Mouse (Mus musculus) kidney, embryonic 14.5 days (tissue): ENCODE results near the gene Npas2. TPM values are rescaled to one million over a fixed set of nuclear protein-coding genes. Genes with fewer than 3 reads are reported as not detected.

Experiments
- ATAC-seq: fragments of 200-750 bp; cut with Nextera tagmentation; 2 replicates; pipeline ENCODE4 v1.8.0; 2017; ENCODE audit warnings: moderate number of reproducible peaks, mild to moderate bottlenecking, moderate TSS enrichment, moderate library complexity; ENCODE audit not compliant: low FRiP score, low TSS enrichment
- H3K27ac ChIP-seq: fragments of 300-500 bp; sonication (generic); 2 replicates; pipeline ENCODE4 v1.5.1; 2014; ENCODE audit warnings: low read depth, mild to moderate bottlenecking, low read length, moderate library complexity, mixed read lengths
- H3K27me3 ChIP-seq: fragments of 300-500 bp; sonication (generic); 2 replicates; pipeline ENCODE4 v1.6.1; 2014; ENCODE audit warnings: mild to moderate bottlenecking, low read length; ENCODE audit not compliant: control insufficient read depth, insufficient read depth
- H3K36me3 ChIP-seq: fragments of 300-500 bp; sonication (generic); 2 replicates; pipeline ENCODE4 v1.6.1; 2014; ENCODE audit warnings: low read length, mixed read lengths; ENCODE audit not compliant: control insufficient read depth, insufficient read depth
- H3K4me1 ChIP-seq: fragments of 300-500 bp; sonication (generic); 2 replicates; pipeline ENCODE4 v1.6.1; 2014; ENCODE audit warnings: low read length, mixed read lengths; ENCODE audit not compliant: control insufficient read depth, insufficient read depth
- H3K4me2 ChIP-seq: fragments of 300-500 bp; sonication (generic); replicated peaks from 2 replicates; pipeline ENCODE4 v1.6.1; 2014; ENCODE audit warnings: low read depth, mild to moderate bottlenecking, low read length
- H3K4me3 ChIP-seq: fragments of 300-500 bp; sonication (generic); 2 replicates; pipeline ENCODE4 v1.5.1; 2014; ENCODE audit warnings: mild to moderate bottlenecking, low read length
- H3K9ac ChIP-seq: fragments of 300-500 bp; sonication (generic); 2 replicates; pipeline ENCODE4 v1.6.1; 2014; ENCODE audit warnings: low read depth, mild to moderate bottlenecking, low read length, moderate library complexity
- H3K9me3 ChIP-seq: fragments of 300-500 bp; sonication (generic); 2 replicates; pipeline ENCODE4 v1.6.1; 2016; ENCODE audit warnings: low read length; ENCODE audit not compliant: control insufficient read depth
- WGBS: fragments of 180-500 bp; shearing (Covaris S2); extraction: QIAGEN DNeasy Blood & Tissue Kit; methylation state at CpG from one replicate; pipeline ENCODE4 v1.1.7; 2014; 5-methylcytosine and 5-hydroxymethylcytosine counted together
- polyA plus RNA-seq: library from polyadenylated mRNA; unstranded; fragments of >200 nt; fragmentation: Nextera tagmentation; extraction: Ambion mirVana; gene quantifications from 2 replicates; pipeline ENCODE4 v1.2.1, GENCODE M21; 2014

The Npas2 gene
- polyA plus RNA-seq, 1 experiment from 2014 or later: 0.70 TPM

DNA sequence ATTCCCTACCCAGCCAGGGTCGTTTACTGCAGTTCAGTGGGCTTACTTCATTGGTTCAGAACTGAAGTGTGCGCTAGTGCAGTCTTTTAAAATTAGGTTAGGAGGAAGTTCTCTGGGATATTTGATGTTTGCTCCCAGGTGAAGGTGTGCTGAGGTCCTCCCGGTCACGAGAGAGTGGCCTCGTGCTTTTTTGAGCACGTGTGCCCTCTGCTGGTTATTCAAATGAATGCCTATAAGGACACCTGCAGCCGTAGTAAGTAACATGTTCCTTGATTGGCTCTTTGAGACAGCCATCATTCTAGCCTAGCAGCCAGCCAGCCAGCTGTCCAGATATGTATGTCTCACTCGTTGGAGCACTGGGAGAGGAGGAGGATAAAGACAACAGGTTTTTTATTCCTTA, 147.1 kb downstream of the Npas2 start:
- H3K36me3 ChIP-seq: no peaks in the 10 kb centered on the region

DNA sequence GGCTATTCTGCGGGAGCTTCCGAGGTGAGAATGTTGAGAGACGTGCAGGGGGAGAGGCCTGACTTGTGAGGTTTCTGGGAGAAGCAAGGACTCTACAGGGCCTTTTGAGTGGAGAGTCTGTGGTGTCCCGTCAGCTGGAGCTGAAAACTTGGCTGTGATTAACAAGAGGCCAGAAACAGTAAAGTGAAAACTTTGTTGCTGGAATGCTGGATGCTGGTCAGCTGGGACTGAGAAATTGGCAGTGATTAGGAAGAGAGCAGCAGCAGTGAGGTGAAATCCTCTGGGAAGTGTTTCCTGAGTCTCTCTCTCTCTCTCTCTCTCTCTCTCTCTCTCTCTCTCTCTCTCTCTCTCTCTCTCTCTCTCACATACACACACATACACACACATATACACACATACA, 148.3 kb downstream of the Npas2 start:
- Histone ChIP-seq H3K27me3 (no peaks in the 10 kb centered on the region; the same call in 1 of the 2 replicates), H3K9ac (no peak overlapping the region), H3K36me3 (no peaks in the 10 kb centered on the region), H3K4me2 (no peak overlapping the region), H3K4me1 (no peaks in the 10 kb centered on the region), H3K9me3 (no peaks in the 10 kb centered on the region), H3K27ac (no peak overlapping the region), H3K4me3 (no peak overlapping the region)
- no peak for ATAC-seq
- 79% methylated on average over 4 of the region's 4 CpGs for WGBS

More for the DNA sequence above, 147.1 kb downstream of the Npas2 start:
- Histone ChIP-seq H3K4me1 (no peaks in the 10 kb centered on the region), H3K27me3 (no peaks in the 10 kb centered on the region; the same call in 1 of the 2 replicates), H3K4me3 (no peak overlapping the region), H3K27ac (no peak overlapping the region), H3K4me2 (no peak overlapping the region), H3K9me3 (no peaks in the 10 kb centered on the region), H3K9ac (no peak overlapping the region)
- 14% methylated on average over 8 of the region's 8 CpGs for WGBS
- 0 out of 2 replicates have a peak, but pooled peaks have one; percentile 55 for ATAC-seq

DNA sequence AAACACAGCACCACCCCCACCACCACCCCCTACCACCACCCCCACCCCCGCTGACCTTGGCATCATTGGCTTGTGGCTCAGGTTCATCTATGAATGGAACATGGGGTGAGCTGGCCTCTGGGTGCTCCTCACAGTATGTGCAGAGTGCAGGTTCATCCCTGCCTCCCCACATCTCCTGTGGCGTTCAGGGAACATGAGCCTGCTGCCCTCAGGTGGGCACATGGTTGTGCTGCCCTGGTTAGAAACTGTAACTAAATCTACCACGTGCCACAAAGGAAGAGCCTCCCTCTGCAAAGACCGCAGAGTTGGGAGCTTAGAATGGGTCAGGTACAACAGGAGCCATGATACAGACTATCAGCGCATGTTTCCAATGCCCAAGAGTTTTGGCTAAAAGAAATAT, 149.7 kb downstream of the Npas2 start:
- H3K4me1 ChIP-seq: no peaks in the 10 kb centered on the region
- H3K4me3 ChIP-seq: no peak overlapping the region
- H3K9me3 ChIP-seq: no peaks in the 10 kb centered on the region
- H3K27ac ChIP-seq: no peak overlapping the region
- H3K9ac ChIP-seq: no peak overlapping the region
- H3K36me3 ChIP-seq: no peaks in the 10 kb centered on the region
- 81% methylated on average over 5 of the region's 5 CpGs for WGBS
- no peak overlapping the region for H3K4me2 ChIP-seq
- no peaks in the 10 kb centered on the region; the same call in 1 of the 2 replicates for H3K27me3 ChIP-seq
- ATAC-seq: no peak

DNA sequence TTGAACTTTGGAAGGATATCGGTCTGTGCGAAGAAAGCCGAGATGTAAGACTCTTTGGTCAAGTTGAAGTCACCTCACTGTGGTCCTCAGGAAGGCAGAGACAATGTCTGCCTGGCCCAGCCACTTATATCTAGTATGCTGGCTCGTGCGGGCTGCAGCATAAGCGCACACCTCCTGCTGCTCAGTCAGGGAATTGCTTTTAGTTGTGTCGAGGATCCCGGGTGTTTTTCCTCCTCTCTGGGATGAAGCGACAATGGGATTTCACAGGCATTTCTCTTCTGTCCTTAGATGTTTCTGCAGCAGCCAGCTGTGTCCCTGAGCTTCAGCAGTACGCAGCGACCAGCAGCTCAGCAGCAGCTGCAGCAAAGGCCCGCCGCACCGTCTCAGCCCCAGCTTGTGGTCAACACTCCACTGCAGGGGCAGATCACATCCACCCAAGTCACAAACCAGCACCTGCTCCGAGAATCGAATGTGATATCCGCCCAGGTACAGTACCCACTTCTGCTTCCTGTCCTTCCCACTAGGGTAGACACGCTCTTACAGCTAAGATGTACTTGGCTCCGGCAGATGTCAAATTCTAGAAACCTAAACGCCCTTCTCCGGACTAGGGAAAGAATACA, 151.6 kb downstream of the Npas2 start:
- Histone ChIP-seq H3K27me3 (no peaks in the 10 kb centered on the region), H3K4me2 (no peak overlapping the region), H3K27ac (no peak overlapping the region), H3K9ac (no peak overlapping the region), H3K4me1 (no peaks in the 10 kb centered on the region), H3K9me3 (no peaks in the 10 kb centered on the region), H3K36me3 (no peaks in the 10 kb centered on the region), H3K4me3 (no peak overlapping the region)
- ATAC-seq: no peak
- WGBS: 64% methylated on average over 21 of the region's 21 CpGs

DNA sequence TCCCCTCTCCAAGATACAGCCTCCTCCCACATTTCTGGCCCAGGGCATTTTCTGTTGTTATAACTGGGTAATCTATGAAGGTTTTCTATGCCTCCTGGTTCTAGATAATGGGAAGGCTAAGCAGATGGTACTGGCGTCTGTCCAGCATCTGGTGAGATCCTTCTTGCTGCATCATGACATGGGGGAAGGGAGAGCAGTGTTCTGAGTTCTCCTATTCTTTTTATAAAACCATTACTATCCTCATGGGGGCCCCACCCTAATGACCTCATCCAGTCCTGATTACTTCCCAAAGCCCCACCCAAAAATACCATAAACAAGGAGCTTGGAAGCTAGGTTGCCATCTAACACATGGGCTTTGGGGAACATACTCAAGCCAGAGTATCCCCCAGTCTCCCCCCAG, 155.5 kb downstream of the Npas2 start:
- Histone ChIP-seq H3K9ac (no peak overlapping the region), H3K4me3 (no peak overlapping the region), H3K27ac (no peak overlapping the region), H3K4me1 (no peaks in the 10 kb centered on the region), H3K9me3 (no peaks in the 10 kb centered on the region), H3K4me2 (no peak overlapping the region), H3K27me3 (no peaks in the 10 kb centered on the region), H3K36me3 (no peaks in the 10 kb centered on the region)
- 67% methylated on average over 1 of the region's 1 CpGs for WGBS
- no peak for ATAC-seq

DNA sequence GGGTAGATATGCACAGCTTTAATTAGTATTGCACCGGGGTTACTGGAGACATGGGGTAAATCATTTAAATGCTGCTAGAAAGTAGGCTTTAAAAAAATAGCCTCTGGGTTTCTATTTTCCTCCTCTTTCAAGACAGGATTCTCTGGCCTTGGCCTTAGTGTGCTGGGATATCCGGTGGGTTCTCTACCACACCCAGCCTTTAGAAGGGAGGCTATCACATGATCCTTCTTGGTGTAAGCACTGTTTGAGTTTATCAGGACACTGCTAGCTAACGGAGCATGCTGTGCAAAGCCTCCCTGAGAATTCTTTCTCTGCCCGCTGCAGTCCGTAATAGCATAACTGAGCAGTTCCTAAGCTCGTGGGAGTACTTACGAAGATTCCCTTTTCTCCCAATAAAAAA, 155.9 kb downstream of the Npas2 start:
- H3K9me3 ChIP-seq: no peaks in the 10 kb centered on the region
- H3K9ac ChIP-seq: no peak overlapping the region
- H3K4me1 ChIP-seq: no peaks in the 10 kb centered on the region
- ATAC-seq: no peak
- no peaks in the 10 kb centered on the region for H3K27me3 ChIP-seq
- no peak overlapping the region for H3K27ac ChIP-seq
- WGBS: 80% methylated on average over 7 of the region's 7 CpGs
- H3K36me3 ChIP-seq: no peaks in the 10 kb centered on the region
- H3K4me3 ChIP-seq: no peak overlapping the region
- H3K4me2 ChIP-seq: no peak overlapping the region

DNA sequence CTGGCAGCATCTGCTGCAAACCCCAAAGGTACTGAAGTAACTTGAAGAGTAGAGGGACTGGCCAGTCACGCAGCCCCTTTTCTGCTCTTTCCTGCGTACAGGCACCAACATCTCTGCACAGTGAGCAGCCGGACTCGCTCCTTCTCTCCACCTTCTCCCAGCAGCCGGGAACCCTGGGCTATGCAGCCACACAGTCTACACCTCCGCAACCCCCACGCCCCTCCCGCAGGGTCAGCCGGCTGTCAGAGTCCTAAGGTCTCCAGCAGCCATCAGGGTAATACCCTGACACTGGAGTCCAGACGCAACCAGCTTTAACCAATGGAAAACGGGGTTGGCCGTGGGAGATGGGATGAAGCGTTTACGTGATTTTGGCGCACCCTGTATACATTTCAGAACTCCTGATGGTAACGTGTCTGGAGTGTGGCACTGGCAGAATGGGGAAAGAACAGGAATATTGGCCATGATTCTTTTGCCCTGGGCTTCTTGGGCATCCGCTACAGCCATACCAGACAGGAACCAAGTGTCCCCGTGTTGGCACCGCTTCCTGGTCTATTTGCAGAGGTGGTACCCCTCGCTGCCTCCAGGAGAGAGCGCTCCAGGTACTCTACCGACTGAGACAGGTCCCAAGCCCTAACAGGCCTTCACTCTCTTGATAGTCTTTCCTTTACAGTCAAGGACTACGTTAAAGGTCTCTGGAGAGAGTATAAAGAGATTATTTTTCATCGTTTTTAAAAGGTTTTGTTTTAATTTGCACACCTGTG, 168.4 kb downstream of the Npas2 start:
- H3K9ac ChIP-seq: no peak overlapping the region
- peak overlapping the region; percentile 29 for H3K4me2 ChIP-seq
- no peaks in the 10 kb centered on the region for H3K9me3 ChIP-seq
- no peaks in the 10 kb centered on the region for H3K36me3 ChIP-seq
- WGBS: 30% methylated on average over 24 of the region's 24 CpGs
- ATAC-seq: no peak
- 0 out of 2 replicates have a peak, but pooled peaks cover 3% of the 10 kb centered on the region for H3K4me1 ChIP-seq
- H3K4me3 ChIP-seq: 0 out of 2 replicates have a peak overlapping the region, but pooled peaks have one; percentile 18
- no peaks in the 10 kb centered on the region for H3K27me3 ChIP-seq
- no peak overlapping the region for H3K27ac ChIP-seq

DNA sequence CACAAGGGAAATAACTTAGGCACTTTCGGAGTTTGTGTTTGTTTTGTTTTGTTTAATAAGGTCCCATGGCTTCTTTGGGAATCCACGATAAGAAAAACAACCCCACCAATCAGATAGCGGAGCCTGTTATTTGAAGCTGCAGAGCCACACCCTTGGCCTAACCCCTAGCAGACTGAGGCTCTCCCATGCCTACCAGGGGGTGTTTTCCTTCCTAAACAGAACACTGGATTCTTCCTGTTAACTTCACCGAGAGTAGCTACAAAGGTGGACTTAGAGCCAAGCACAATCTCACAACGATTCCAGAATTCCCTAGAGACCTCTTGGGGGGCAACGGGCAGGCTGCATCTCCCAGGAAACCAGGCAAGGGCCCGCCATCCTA, 169.0 kb downstream of the Npas2 start:
- H3K4me1 ChIP-seq: 0 out of 2 replicates have a peak, but pooled peaks cover 6% of the 10 kb centered on the region
- H3K36me3 ChIP-seq: no peaks in the 10 kb centered on the region
- no peak overlapping the region; the same call in 1 of the 2 replicates for H3K4me2 ChIP-seq
- H3K27ac ChIP-seq: no peak overlapping the region
- H3K9me3 ChIP-seq: no peaks in the 10 kb centered on the region
- ATAC-seq: no peak
- 53% methylated on average over 7 of the region's 7 CpGs for WGBS
- H3K9ac ChIP-seq: no peak overlapping the region
- no peak overlapping the region for H3K4me3 ChIP-seq
- H3K27me3 ChIP-seq: no peaks in the 10 kb centered on the region

DNA sequence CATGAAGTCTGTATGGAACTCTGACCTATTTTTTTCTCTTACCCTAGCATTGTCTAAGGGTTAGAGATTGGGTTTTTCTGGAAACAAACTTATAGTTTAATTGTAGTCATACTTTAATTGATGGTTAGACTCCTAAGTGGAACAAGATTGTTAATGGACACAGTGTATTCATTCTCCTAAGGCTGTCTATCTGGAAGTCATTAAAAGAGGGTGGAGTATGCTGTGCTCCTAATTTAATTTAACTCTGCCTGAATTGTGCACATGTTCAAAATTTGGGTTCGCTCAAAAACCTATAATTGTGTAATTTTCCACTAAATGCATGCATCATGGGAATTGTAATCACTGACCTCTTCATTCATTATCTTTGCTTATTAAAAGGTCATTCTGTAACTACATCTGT, 172.0 kb downstream of the Npas2 start:
- Histone ChIP-seq H3K36me3 (peaks cover 17% of the 10 kb centered on the region), H3K27me3 (no peaks in the 10 kb centered on the region), H3K9me3 (no peaks in the 10 kb centered on the region), H3K27ac (no peak overlapping the region), H3K9ac (no peak overlapping the region), H3K4me1 (peaks cover 6% of the 10 kb centered on the region; the same call in 1 of the 2 replicates), H3K4me3 (no peak overlapping the region), H3K4me2 (no peak overlapping the region)
- ATAC-seq: no peak
- 91% methylated on average over 1 of the region's 1 CpGs for WGBS
